Mouse (Mus musculus) pancreas, adult 10 weeks (tissue): ENCODE data around the gene Srp72. TPM values are rescaled to one million over a fixed set of nuclear protein-coding genes. Genes with fewer than 3 reads are reported as not detected.

Source experiments
- polyA plus RNA-seq: library from polyadenylated mRNA; stranded (reverse); fragments of 350-450 nt; fragmentation: Illumina TruSeq; extraction: RNeasy Lipid Tissue Mini Kit (QIAGEN cat#74804); gene quantifications from one replicate; pipeline ENCODE4 v1.2.3, GENCODE M21; 2015; ENCODE audit warnings: low read depth, low replicate concordance; ENCODE audit not compliant: insufficient read depth

Srp72 gene
- 30.1 TPM for polyA plus RNA-seq

DNA sequence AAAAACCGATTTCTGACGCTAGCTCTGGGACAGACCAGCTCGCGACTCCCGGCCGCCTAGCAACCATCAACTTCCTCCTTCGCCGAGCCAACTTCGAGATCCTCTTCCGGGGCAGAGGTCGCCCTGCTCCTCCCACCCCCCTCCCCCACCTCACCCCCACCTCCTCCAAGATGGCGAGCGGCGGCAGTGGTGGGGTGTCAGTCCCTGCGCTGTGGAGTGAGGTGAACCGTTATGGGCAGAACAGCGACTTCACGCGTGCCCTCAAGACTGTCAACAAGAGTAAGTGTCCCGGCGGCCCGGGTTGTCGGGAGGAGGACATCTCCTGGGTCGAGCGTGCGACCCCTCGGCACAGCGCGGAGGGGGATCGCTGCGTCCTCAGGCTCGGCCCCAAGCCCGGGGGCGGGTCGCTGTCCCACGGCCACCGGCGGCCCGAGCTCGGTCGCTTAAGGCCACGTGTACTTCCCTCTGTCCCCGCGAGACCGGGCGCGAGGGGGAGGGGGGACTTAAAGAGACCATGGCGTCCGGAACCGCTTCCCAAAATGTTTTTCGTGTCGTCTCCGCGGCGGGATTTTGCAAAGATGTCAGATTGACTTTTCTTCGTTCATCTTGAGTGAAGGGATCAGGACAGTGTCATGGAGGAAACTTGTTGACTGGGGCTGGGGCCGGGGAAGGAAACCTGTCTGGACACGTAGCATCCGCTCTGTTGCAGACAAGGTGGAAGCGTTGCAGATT lies at the start of gene Srp72:
Srp72 (plus strand) TSS at position 130 of the 732 bp plus-strand sequence.

DNA sequence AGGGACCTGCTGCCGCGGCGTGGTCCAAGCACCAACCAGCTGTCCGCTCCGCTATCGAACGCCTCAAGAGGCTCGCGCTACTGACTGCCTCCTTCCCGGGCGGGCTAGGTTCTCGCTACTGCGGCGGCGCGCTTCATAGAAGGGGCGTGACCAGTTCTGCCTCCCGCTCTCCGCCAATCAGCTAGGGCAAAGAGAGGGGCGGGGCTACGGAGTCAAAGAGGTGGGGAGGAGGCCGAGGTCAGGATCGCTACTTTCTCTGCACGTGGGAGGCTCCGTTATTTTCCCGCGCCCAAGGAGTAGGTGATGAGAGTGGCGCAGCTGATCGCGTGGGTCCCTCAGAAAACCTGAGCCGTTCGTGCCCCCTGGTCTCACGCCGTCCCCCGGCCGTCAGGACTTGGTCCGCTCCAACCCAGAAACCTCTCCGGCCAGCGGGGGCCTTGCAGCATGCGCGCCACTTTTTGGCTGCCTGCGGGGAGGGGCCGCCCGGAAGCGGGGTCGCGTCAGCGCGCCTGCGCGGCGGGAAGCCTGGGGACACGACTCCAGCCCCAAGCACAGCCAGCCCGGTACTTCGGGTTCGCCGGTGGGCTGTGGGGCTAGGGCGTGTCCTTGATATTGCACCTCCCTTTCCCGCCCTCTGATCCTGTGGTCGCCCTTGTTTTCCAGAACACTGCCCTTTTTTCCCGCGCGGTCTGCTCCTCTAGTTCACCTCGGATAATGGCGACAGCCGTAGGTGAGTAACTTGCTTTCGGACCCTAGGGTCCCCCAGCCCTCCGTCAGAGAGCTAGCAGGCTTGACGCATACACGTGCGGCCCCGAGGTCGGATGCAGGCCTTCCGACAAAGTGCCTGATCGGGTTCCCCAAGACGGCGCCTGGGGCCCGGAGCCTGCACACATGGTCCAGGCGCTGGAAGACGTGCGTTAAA lies 23.1 kb upstream of the Srp72 start, which contains the start of the genes Paics and Ppat:
Paics (plus strand) TSS at position 202 of the 922 bp plus-strand sequence.
Ppat (minus strand) TSS at position 473 of the 922 bp plus-strand sequence.

DNA sequence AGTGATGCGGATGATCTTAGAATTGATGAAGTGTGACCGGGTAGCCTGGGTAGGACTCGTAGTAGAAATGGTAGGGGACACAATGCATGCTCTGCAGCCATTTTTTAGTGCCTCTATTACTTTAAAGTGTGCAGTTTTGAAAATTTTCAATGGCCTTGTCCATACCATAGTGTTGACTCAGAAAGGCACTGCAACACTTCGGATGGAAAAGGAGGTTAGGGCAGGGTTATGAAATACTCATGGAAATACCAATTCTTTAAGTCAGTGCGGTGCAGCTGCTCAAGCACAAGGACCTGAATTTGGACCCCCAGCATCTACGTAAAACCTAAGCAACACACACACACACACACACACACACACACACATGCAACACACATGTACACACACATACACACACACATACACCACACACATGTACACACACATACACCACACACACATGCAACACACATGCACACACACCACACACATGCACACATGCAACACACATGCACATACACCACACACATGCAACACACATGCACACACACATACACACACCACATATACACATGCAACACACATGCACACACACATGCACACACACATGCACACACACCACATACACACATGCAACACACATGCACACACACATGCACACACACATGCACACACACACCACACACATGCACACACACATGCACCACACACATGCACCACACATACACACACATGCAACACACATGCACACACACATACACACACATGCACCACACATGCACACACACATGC lies 29.8 kb downstream of the Srp72 start, which contains the start of gene Arl9:
Arl9 (plus strand) TSS at position 5 of the 771 bp plus-strand sequence.

DNA sequence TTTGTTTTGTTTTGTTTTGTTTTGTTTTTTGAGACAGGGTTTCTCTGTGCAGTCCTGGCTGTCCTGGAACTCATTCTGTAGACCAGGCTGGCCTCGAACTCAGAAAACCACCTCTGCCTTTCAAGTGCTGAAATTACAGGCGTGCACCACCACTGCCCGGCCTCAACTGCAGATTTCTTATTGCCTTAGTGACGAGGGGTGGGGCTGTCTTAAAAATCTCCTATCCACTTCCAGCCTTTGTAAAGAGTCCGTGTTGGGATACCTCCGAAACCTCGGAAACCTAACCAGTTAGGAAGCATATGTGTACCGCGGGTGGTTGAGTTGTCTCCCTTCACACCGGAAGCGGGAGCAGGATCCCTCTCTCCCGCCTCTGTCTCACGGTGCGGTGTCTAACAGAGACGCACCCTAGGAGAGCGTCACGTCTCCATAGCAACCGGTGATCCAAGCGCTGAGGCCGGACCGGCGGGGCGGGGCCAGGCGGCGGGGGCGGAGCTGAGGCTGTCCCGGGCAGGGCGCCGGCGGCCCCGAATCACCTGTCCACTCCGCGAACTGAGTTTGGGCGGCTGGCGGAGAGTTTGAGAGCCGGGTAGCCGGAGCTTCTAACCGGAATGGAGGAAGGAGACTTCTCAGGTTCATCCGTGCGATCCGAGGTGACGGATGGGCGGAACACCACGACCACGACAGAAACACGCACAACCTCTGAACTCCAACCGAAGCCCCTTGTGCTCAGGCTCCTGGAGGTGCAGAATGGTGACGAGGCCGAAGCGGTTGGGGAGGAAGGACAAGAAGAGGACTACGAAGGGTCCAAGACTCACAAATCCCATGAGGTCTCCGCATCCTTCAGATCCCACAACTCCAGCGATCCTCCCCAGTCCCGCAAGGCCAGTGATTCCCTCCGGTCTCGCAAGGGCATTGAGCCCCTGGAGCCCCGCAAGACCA lies 41.3 kb downstream of the Srp72 start, which contains the start of gene Thegl:
Thegl (plus strand) TSS at position 480 of the 939 bp plus-strand sequence.

Other genes starting within 250 kb of the Srp72 start
- gene Aasdh, start 69.2 kb upstream of the Srp72 start, polyA plus RNA-seq: 10.9 TPM
- gene Paics, start 23.4 kb upstream of the Srp72 start, polyA plus RNA-seq: 20.8 TPM
- gene Ppat, start 23.1 kb upstream of the Srp72 start, polyA plus RNA-seq: 2.5 TPM
- gene Arl9, start 29.4 kb downstream of the Srp72 start, polyA plus RNA-seq: not detected
- not detected for gene Thegl, start 41.3 kb downstream of the Srp72 start, polyA plus RNA-seq
- gene Hopx, start 140.4 kb downstream of the Srp72 start, polyA plus RNA-seq: 5.3 TPM
- not detected for gene Spink2, start 236.8 kb downstream of the Srp72 start, polyA plus RNA-seq